In the genomic region with DNA sequence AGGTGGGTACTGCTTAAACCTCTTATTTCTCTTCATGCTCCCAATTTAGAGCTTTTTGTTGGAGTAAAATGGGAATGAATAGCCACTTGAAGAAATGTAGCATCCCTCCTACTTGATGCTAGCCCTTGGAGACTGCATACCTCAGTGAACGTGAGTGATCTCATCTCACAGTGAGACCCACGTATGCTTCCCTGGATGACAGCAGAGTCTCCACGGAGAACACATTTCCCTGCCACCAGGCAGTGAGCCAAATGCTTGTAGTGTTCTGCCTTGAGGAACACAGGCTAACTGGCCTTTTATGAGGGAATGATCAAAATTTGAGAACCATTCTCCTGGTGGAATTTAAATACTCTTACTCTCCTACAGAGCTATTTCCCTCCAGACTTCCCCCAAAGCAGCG, we compare ENCODE assay signal across 23 mouse cellular contexts.
DNase-seq lines count a peak whose midpoint lies in the region; ATAC-seq lines count a peak whose summit lies in the region.
"Had no signal": no experiment of that assay in that cellular context is flagged by ENCODE, and none has a peak within 500 bp of the region (broad histone marks: within the 10 kb centered on the region; RNA-seq: fewer than 3 reads in every experiment).

No protein-coding gene starts in this region.

- WGBS in midbrain, embryonic 14.5 days = 65% methylated on average over 4 of the region's 4 CpGs
- WGBS in midbrain, embryonic 11.5 days = 72% methylated on average over 4 of the region's 4 CpGs

- no peaks in the 10 kb centered on the region for H3K4me1 ChIP-seq in midbrain, embryonic 14.5 days (ENCODE audit: control insufficient read depth, insufficient read depth, low read length)
- H3K4me1 ChIP-seq in midbrain, embryonic 11.5 days (ENCODE audit: control insufficient read depth, insufficient read depth, low read length) = no peaks in the 10 kb centered on the region
- H3K4me1 ChIP-seq: embryonic facial prominence, embryonic 12.5 days; forebrain, embryonic 12.5 days; limb, embryonic 15.5 days; midbrain, embryonic 15.5 days; neural tube, embryonic 13.5 days had no signal

- peak; percentile 11 for DNase-seq in midbrain, embryonic 14.5 days
- no peak for DNase-seq in midbrain, embryonic 11.5 days (ENCODE audit: low spot score, missing footprints)
- peak; percentile 95 for DNase-seq in cerebellum, adult 11-12 months
- peak; percentile 96 for DNase-seq in cerebellum, adult 9-11 months
- no peak for DNase-seq in kidney, postnatal 14 days
- no peak for DNase-seq in right cerebral cortex, adult 18-20 months
- DNase-seq: adrenal gland, adult 2 months; heart, adult 11 months; heart, postnatal 36 days; kidney, adult 9 months; kidney, postnatal 25 days; lung, embryonic 14.5 days had no signal

- no peak overlapping the region for H3K4me2 ChIP-seq in midbrain, embryonic 14.5 days (ENCODE audit: low read length)
- H3K4me2 ChIP-seq in midbrain, embryonic 11.5 days = no peak overlapping the region
- H3K4me2 ChIP-seq: embryonic facial prominence, embryonic 12.5 days; forebrain, embryonic 12.5 days; hindbrain, embryonic 15.5 days; limb, embryonic 15.5 days; lung, embryonic 14.5 days; midbrain, embryonic 15.5 days; neural tube, embryonic 13.5 days had no signal

- no peaks in the 10 kb centered on the region for H3K9me3 ChIP-seq in midbrain, embryonic 14.5 days (ENCODE audit: control insufficient read depth, low read length)
- H3K9me3 ChIP-seq in midbrain, embryonic 11.5 days (ENCODE audit: control insufficient read depth, low read length) = no peaks in the 10 kb centered on the region
- H3K9me3 ChIP-seq: embryonic facial prominence, embryonic 12.5 days; forebrain, embryonic 12.5 days; hindbrain, embryonic 15.5 days; limb, embryonic 15.5 days; midbrain, embryonic 15.5 days; neural tube, embryonic 13.5 days had no signal

- no peaks in the 10 kb centered on the region for H3K36me3 ChIP-seq in midbrain, embryonic 14.5 days (ENCODE audit: control insufficient read depth, insufficient read depth, low read length)
- no peaks in the 10 kb centered on the region for H3K36me3 ChIP-seq in midbrain, embryonic 11.5 days (ENCODE audit: control insufficient read depth, insufficient read depth, low read length)
- H3K36me3 ChIP-seq: embryonic facial prominence, embryonic 12.5 days; forebrain, embryonic 12.5 days; hindbrain, embryonic 15.5 days; limb, embryonic 15.5 days; midbrain, embryonic 15.5 days; neural tube, embryonic 13.5 days had no signal

- no peak for ATAC-seq in midbrain, embryonic 14.5 days (ENCODE audit: low FRiP score, low TSS enrichment)
- no peak for ATAC-seq in midbrain, embryonic 11.5 days (ENCODE audit: low FRiP score)
- no peak for ATAC-seq in granulocyte monocyte progenitor cell, adult 5-6 weeks (replicated peaks; ENCODE audit: poor library complexity, severe bottlenecking)
- ATAC-seq: intestine, embryonic 16.5 days; midbrain, embryonic 15.5 days had no signal

- no peak overlapping the region for H3K27ac ChIP-seq in midbrain, embryonic 14.5 days (replicated peaks; ENCODE audit: low read depth, low read length)
- no peak overlapping the region for H3K27ac ChIP-seq in midbrain, embryonic 11.5 days (ENCODE audit: low read depth, low read length)
- H3K27ac ChIP-seq: embryonic facial prominence, embryonic 12.5 days; forebrain, embryonic 12.5 days; hindbrain, embryonic 15.5 days; limb, embryonic 15.5 days; liver, embryonic 14.5 days; midbrain, embryonic 15.5 days; neural tube, embryonic 13.5 days had no signal

- H3K4me3 ChIP-seq in midbrain, embryonic 14.5 days (replicated peaks; ENCODE audit: low read depth, low read length) = no peak overlapping the region
- no peak overlapping the region for H3K4me3 ChIP-seq in midbrain, embryonic 11.5 days (ENCODE audit: low read depth, low read length)
- H3K4me3 ChIP-seq: embryonic facial prominence, embryonic 12.5 days; erythroblast, embryonic 14.5 days; forebrain, embryonic 12.5 days; hindbrain, embryonic 15.5 days; limb, embryonic 15.5 days; midbrain, embryonic 15.5 days; myocyte; neural tube, embryonic 13.5 days had no signal

- no peak overlapping the region for H3K9ac ChIP-seq in midbrain, embryonic 14.5 days (replicated peaks; ENCODE audit: low read length)
- H3K9ac ChIP-seq in midbrain, embryonic 11.5 days (ENCODE audit: low read length) = no peak overlapping the region
- H3K9ac ChIP-seq: embryonic facial prominence, embryonic 12.5 days; forebrain, embryonic 12.5 days; hindbrain, embryonic 15.5 days; limb, embryonic 15.5 days; liver, embryonic 14.5 days; lung, embryonic 14.5 days; midbrain, embryonic 15.5 days; neural tube, embryonic 13.5 days had no signal

- no peaks in the 10 kb centered on the region for H3K27me3 ChIP-seq in midbrain, embryonic 14.5 days (ENCODE audit: control insufficient read depth, insufficient read depth, low read length)
- no peaks in the 10 kb centered on the region for H3K27me3 ChIP-seq in midbrain, embryonic 11.5 days (ENCODE audit: control insufficient read depth, insufficient read depth, low read length)
- H3K27me3 ChIP-seq: embryonic facial prominence, embryonic 12.5 days; forebrain, embryonic 12.5 days; hindbrain, embryonic 15.5 days; limb, embryonic 15.5 days; midbrain, embryonic 15.5 days; neural tube, embryonic 13.5 days had no signal

Comparison
In these comparisons a context has a peak if more than half of its experiments do, and no peak if none do; other contexts are left out.
1. DNase-seq: peak in midbrain, embryonic 14.5 days (single experiment), cerebellum, adult 11-12 months (single experiment) and cerebellum, adult 9-11 months (single experiment); none in midbrain, embryonic 11.5 days (single experiment), kidney, postnatal 14 days (single experiment) and right cerebral cortex, adult 18-20 months (single experiment).